Mouse (Mus musculus) heart, postnatal 0 days (tissue): ENCODE data around the gene Sh3bp5.
A peak's percentile ranks its signal among the peaks of the same experiment; 100 is the strongest.

Experiments
- CTCF ChIP-seq: IDR thresholded peaks from 2 replicates; pipeline ENCODE4 v1.5.1; 2016; ENCODE audit warnings: antibody characterized with exemption, control low read depth, low read depth
- EP300 ChIP-seq: IDR thresholded peaks from 2 replicates; pipeline ENCODE4 v1.6.1; 2016; ENCODE audit warnings: antibody characterized with exemption, low read depth

GRCm38 (mm10) chr14:31336369-31337155 lies 99.3 kb downstream of the Sh3bp5 start, which contains the start of gene Capn7:
- TF ChIP-seq CTCF (peak; percentile 48), EP300 (no peak)
